Mouse (Mus musculus) midbrain, embryonic 12.5 days (tissue): ENCODE results near the gene Map1b. TPM values are rescaled to one million over a fixed set of nuclear protein-coding genes. Genes with fewer than 3 reads are reported as not detected.

Experiments used
- ATAC-seq: fragments of 200-750 bp; cut with Nextera tagmentation; 2 replicates; pipeline ENCODE4 v1.8.0; 2017; ENCODE audit warnings: low read depth, moderate TSS enrichment, moderate library complexity; ENCODE audit not compliant: low FRiP score
- H3K27ac ChIP-seq: fragments of 300-500 bp; sonication (generic); replicated peaks from 2 replicates; pipeline ENCODE4 v1.5.1; 2016; ENCODE audit warnings: mild to moderate bottlenecking
- H3K27me3 ChIP-seq: fragments of 300-500 bp; sonication (generic); 2 replicates; pipeline ENCODE4 v1.6.1; 2016; ENCODE audit warnings: mild to moderate bottlenecking
- H3K36me3 ChIP-seq: fragments of 300-500 bp; sonication (generic); 2 replicates; pipeline ENCODE4 v1.6.1; 2016
- H3K4me1 ChIP-seq: fragments of 300-500 bp; sonication (generic); 2 replicates; pipeline ENCODE4 v1.6.1; 2016
- H3K4me2 ChIP-seq: fragments of 300-500 bp; sonication (generic); replicated peaks from 2 replicates; pipeline ENCODE4 v1.6.1; 2016; ENCODE audit warnings: mild to moderate bottlenecking, moderate library complexity
- H3K4me3 ChIP-seq: fragments of 300-500 bp; sonication (generic); 2 replicates; pipeline ENCODE4 v1.5.1; 2016; ENCODE audit warnings: mild to moderate bottlenecking
- H3K9ac ChIP-seq: fragments of 300-500 bp; sonication (generic); replicated peaks from 2 replicates; pipeline ENCODE4 v1.6.1; 2016; ENCODE audit warnings: mild to moderate bottlenecking, moderate library complexity
- H3K9me3 ChIP-seq: fragments of 300-500 bp; sonication (generic); 2 replicates; pipeline ENCODE4 v1.6.1; 2016; ENCODE audit warnings: mild to moderate bottlenecking
- WGBS: fragments of 180-500 bp; shearing (Covaris S2); methylation state at CpG from one replicate; pipeline ENCODE4 v1.1.7; 2016; 5-methylcytosine and 5-hydroxymethylcytosine counted together
- polyA plus RNA-seq: library from polyadenylated mRNA; unstranded; fragments of >200 nt; fragmentation: Nextera tagmentation; extraction: Ambion mirVana; gene quantifications from 2 replicates; pipeline ENCODE4 v1.2.1, GENCODE M21; 2016

Gene Map1b
- polyA plus RNA-seq, 1 experiment from 2014 or later: 1,353 TPM

- 74% methylated on average over 3 of the region's 3 CpGs for WGBS
- no peak overlapping the region for H3K9ac ChIP-seq
- H3K4me2 ChIP-seq: no peak overlapping the region
- ATAC-seq: no peak
- peaks cover 27% of the 10 kb centered on the region for H3K4me1 ChIP-seq
- no peak overlapping the region for H3K27ac ChIP-seq
- H3K36me3 ChIP-seq: no peaks in the 10 kb centered on the region
- H3K27me3 ChIP-seq: no peaks in the 10 kb centered on the region
- no peak overlapping the region for H3K4me3 ChIP-seq
- H3K9me3 ChIP-seq: no peaks in the 10 kb centered on the region
These were observed 124.9 kb downstream of the Map1b start for GRCm38 (mm10) chr13:99391417-99391816.

DNA sequence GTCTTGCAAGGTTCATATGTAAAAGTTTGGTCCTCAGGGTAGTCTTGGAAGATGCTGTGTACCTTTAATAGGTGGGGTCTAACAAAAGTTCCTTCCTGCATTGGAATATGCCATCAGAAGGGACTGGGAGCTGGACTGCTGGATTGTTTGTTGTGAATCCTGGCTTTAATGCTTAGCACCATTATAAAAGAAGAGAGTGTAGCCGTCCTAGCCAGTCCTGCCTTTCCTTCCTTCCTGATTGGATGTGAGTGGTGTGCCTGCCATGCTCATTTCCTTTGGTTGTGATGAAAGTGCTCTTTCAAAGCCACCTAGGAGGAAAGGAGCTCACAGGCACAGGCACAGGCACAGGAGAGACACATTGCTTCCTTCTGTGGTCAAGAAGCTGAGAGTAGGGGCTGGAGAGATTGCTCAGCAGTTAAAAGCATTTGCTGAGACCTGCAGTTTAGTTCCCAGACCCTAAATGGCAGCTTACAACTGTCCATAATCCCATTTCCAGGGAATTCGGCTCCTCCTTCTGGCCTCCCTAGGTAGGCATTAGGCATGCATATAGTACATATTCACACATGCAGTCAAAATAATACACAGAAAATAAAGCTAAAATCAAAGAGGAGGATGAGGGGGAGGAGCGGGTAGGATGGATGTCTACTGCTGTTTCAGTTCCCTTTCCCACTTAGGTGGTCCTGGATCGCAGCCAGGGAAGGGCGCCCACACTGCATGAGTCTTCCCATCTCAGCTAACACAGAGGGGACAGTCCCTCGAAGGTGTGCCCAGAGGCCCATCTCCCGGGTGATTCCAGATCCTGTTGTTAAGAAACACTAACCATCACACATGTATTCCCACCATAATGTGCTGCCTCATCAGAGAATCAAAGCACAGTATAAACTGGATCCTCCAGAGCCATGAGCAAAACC lies 128.2 kb downstream of the Map1b start:
- ATAC-seq: no peak
- H3K27me3 ChIP-seq: no peaks in the 10 kb centered on the region
- H3K4me3 ChIP-seq: no peak overlapping the region
- H3K4me2 ChIP-seq: no peak overlapping the region
- H3K4me1 ChIP-seq: peaks cover 17% of the 10 kb centered on the region; the same call in 1 of the 2 replicates
- 91% methylated on average over 7 of the region's 7 CpGs for WGBS
- no peaks in the 10 kb centered on the region for H3K9me3 ChIP-seq
- no peak overlapping the region for H3K9ac ChIP-seq
- no peak overlapping the region for H3K27ac ChIP-seq
- H3K36me3 ChIP-seq: no peaks in the 10 kb centered on the region

DNA sequence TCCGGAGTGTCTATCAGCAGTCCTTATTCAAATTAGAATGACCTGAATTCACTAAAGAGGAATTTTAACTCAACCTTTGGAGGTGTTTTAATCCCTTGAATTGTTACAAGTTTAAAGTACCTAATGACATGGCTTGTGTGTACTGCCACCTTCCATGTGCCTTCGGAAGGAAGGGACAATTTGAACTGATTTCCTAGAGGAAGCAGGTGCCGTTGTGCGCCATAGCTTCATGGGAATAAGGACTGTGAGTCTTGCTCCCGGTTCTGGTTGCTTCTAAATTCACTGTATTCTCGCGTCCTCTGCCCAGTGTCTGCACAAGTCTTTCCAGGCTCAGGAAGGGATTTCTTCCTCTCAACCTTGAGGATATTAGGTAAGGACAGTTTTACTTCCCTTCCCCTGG lies 130.0 kb downstream of the Map1b start:
- Histone ChIP-seq H3K9me3 (no peaks in the 10 kb centered on the region), H3K4me3 (no peak overlapping the region), H3K9ac (no peak overlapping the region), H3K36me3 (no peaks in the 10 kb centered on the region), H3K27me3 (no peaks in the 10 kb centered on the region), H3K4me1 (peaks cover 17% of the 10 kb centered on the region), H3K27ac (no peak overlapping the region), H3K4me2 (no peak overlapping the region)
- no peak for ATAC-seq
- 89% methylated on average over 7 of the region's 7 CpGs for WGBS

DNA sequence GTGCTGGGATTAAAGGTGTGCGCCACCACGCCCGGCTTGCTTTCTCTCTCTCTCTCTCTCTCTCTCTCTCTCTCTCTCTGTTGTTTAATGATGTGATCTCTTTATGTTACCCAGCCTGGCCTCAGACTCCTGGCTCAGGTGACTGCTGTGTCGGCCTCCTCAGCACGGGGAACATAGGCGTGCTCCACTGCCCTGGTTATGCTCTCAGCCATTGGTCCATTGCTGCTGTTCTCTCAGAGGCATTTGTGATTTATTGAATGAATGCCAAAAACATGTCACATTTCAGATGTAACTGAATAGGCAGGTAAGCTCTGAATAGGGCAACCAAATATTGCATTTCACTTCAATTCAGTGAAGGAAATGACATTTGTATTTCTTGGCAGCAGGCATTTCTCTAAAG lies 130.4 kb downstream of the Map1b start:
- Histone ChIP-seq H3K36me3 (no peaks in the 10 kb centered on the region), H3K9ac (no peak overlapping the region), H3K4me1 (peaks cover 14% of the 10 kb centered on the region), H3K9me3 (no peaks in the 10 kb centered on the region), H3K4me3 (no peak overlapping the region), H3K27ac (no peak overlapping the region), H3K27me3 (no peaks in the 10 kb centered on the region), H3K4me2 (no peak overlapping the region)
- no peak for ATAC-seq
- 90% methylated on average over 4 of the region's 6 CpGs for WGBS

GRCm38 (mm10) chr13:99384555-99385203 lies 131.7 kb downstream of the Map1b start:
- Histone ChIP-seq H3K27ac (no peak overlapping the region), H3K9me3 (no peaks in the 10 kb centered on the region), H3K9ac (no peak overlapping the region), H3K4me2 (no peak overlapping the region), H3K4me1 (peaks cover 14% of the 10 kb centered on the region), H3K36me3 (peaks cover 5% of the 10 kb centered on the region; the same call in 1 of the 2 replicates), H3K27me3 (no peaks in the 10 kb centered on the region), H3K4me3 (no peak overlapping the region)
- no peak for ATAC-seq
- WGBS: 37% methylated on average over 7 of the region's 7 CpGs

DNA sequence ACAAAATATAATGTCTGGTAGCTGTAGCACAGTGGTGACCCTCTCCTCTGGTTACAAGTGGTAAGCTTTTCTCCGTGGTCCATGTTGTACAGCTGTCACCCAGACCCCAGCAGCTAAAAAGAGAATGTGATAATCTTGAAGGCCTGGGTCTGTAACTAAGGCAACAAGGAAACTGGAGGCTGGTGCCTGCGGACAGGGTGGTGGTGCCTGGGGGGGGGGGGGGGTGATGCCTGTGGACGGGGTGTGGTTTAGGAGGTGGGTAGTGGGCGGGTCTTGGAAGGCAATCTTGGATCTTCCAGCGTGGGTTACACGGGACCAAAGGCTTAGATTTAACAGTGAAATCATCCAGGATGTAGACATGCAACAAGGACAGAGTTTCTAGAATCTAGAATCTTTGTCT lies 134.0 kb downstream of the Map1b start:
- Histone ChIP-seq H3K4me2 (no peak overlapping the region), H3K4me1 (peaks cover 9% of the 10 kb centered on the region), H3K9me3 (no peaks in the 10 kb centered on the region), H3K9ac (no peak overlapping the region), H3K36me3 (peaks cover 5% of the 10 kb centered on the region; the same call in 1 of the 2 replicates), H3K27ac (no peak overlapping the region), H3K27me3 (no peaks in the 10 kb centered on the region), H3K4me3 (no peak overlapping the region)
- peak; percentile 76 for ATAC-seq
- WGBS: 39% methylated on average over 6 of the region's 6 CpGs

DNA sequence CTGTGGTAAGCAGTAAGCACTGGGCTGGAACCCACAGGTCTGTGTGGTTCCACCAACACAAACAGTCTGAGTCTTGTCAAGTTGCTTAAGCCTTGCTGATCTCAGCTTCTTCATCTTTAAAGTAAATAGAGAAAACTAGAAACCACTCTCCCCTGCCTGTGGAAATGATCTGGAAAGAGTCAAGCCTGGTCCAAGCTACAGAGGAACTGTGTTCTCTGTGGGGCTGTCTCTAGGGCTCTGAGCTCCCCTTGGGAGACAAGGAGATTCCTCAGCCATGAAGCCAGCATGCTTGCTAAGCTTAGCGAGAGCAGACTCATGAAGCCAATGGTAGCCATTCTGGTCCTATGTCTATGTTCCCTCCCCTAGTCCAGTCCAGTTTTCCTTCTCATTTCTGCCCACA lies 138.1 kb downstream of the Map1b start:
- 100% methylated on average over 1 of the region's 1 CpGs for WGBS
- Histone ChIP-seq H3K9me3 (no peaks in the 10 kb centered on the region), H3K36me3 (peaks cover 5% of the 10 kb centered on the region; the same call in 1 of the 2 replicates), H3K9ac (no peak overlapping the region), H3K4me1 (peaks cover 6% of the 10 kb centered on the region), H3K4me2 (no peak overlapping the region), H3K4me3 (no peak overlapping the region), H3K27ac (no peak overlapping the region), H3K27me3 (no peaks in the 10 kb centered on the region)
- ATAC-seq: no peak

GRCm38 (mm10) chr13:99377055-99377454 lies 139.3 kb downstream of the Map1b start:
- peaks cover 3% of the 10 kb centered on the region; the same call in 1 of the 2 replicates for H3K4me1 ChIP-seq
- H3K27me3 ChIP-seq: no peaks in the 10 kb centered on the region
- H3K4me2 ChIP-seq: no peak overlapping the region
- ATAC-seq: no peak
- H3K27ac ChIP-seq: no peak overlapping the region
- H3K9ac ChIP-seq: no peak overlapping the region
- H3K4me3 ChIP-seq: no peak overlapping the region
- 97% methylated on average over 6 of the region's 6 CpGs for WGBS
- peaks cover 5% of the 10 kb centered on the region; the same call in 1 of the 2 replicates for H3K36me3 ChIP-seq
- no peaks in the 10 kb centered on the region for H3K9me3 ChIP-seq

DNA sequence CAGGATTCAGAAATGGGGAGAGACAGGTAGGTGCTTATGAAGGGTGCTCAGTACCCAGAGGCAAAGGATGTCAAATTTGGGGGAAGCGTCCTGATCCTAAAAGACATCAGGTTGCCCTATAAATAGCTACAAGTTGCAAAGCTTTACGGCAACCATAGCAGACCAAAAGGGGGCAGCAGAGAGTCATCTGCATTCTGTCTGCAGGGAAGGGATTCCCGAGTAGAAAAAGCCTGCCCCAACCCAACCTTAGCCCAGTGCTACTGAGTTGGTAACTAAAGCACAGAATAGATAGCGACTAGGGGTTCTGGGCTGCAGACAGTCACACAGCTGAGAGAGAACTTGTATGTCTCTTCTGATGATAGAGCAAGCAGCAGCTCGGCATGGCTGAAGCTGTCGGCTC lies 140.8 kb downstream of the Map1b start:
- peak; percentile 62; the same call in 1 of the 2 replicates for ATAC-seq
- H3K9me3 ChIP-seq: no peaks in the 10 kb centered on the region
- H3K27me3 ChIP-seq: no peaks in the 10 kb centered on the region
- H3K9ac ChIP-seq: no peak overlapping the region
- H3K4me2 ChIP-seq: no peak overlapping the region
- H3K4me3 ChIP-seq: no peak overlapping the region
- H3K27ac ChIP-seq: no peak overlapping the region
- peaks cover 5% of the 10 kb centered on the region; the same call in 1 of the 2 replicates for H3K36me3 ChIP-seq
- 34% methylated on average over 6 of the region's 6 CpGs for WGBS
- peaks cover 3% of the 10 kb centered on the region; the same call in 1 of the 2 replicates for H3K4me1 ChIP-seq

DNA sequence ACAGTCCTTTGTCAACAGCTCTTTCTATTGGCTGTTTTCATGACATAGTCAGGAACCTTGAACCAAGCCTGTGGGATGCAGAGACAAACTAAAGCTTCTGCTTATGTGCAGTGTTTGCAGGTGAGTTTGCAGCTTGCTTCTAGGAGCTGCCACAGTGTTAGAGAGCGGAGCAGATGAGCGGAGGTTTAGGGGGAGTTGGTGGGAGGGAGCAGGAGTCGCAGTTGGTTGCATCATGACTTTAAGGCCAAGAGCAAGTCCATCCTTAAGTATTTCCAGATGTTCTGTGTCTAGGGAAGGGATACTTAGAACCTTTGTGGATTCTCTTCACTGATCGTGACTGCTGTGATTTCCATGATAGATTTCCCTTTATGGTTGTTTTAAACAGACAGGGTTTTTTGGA lies 142.1 kb downstream of the Map1b start:
- Histone ChIP-seq H3K4me1 (peaks cover 3% of the 10 kb centered on the region; the same call in 1 of the 2 replicates), H3K4me3 (no peak overlapping the region), H3K9ac (no peak overlapping the region), H3K27me3 (no peaks in the 10 kb centered on the region), H3K9me3 (no peaks in the 10 kb centered on the region), H3K27ac (no peak overlapping the region), H3K4me2 (no peak overlapping the region), H3K36me3 (no peaks in the 10 kb centered on the region)
- 84% methylated on average over 4 of the region's 4 CpGs for WGBS
- ATAC-seq: no peak

DNA sequence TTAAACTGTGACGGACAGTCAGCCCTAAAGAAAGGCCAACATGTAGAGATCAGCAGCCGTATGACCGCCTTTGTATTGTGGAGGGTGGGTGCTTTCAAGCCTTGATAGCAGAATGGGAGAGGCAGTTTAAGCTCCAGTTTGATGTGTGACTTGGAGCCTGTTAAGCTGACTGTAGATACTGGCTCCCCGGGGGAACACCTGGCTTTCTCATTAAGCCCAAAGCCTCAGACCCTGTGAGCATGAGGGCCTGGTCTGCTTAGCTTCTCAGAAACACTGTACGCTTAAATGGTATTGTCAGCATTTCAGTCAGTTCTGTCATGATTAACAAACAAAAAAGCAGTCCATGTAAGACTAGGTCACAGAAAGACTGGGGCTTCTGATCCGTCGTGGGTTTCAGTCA lies 142.7 kb downstream of the Map1b start:
- H3K27ac ChIP-seq: 0 out of 2 replicates have a peak overlapping the region, but pooled peaks have one; percentile 30
- H3K9ac ChIP-seq: peak overlapping the region; percentile 5; the same call in 1 of the 2 replicates
- no peak overlapping the region for H3K4me3 ChIP-seq
- H3K9me3 ChIP-seq: no peaks in the 10 kb centered on the region
- H3K27me3 ChIP-seq: no peaks in the 10 kb centered on the region
- no peak overlapping the region for H3K4me2 ChIP-seq
- 81% methylated on average over 7 of the region's 7 CpGs for WGBS
- no peaks in the 10 kb centered on the region for H3K36me3 ChIP-seq
- H3K4me1 ChIP-seq: peaks cover 3% of the 10 kb centered on the region; the same call in 1 of the 2 replicates
- no peak for ATAC-seq
